Comparison of ENCODE assay signal across 12 mouse cellular contexts in the genomic region with DNA sequence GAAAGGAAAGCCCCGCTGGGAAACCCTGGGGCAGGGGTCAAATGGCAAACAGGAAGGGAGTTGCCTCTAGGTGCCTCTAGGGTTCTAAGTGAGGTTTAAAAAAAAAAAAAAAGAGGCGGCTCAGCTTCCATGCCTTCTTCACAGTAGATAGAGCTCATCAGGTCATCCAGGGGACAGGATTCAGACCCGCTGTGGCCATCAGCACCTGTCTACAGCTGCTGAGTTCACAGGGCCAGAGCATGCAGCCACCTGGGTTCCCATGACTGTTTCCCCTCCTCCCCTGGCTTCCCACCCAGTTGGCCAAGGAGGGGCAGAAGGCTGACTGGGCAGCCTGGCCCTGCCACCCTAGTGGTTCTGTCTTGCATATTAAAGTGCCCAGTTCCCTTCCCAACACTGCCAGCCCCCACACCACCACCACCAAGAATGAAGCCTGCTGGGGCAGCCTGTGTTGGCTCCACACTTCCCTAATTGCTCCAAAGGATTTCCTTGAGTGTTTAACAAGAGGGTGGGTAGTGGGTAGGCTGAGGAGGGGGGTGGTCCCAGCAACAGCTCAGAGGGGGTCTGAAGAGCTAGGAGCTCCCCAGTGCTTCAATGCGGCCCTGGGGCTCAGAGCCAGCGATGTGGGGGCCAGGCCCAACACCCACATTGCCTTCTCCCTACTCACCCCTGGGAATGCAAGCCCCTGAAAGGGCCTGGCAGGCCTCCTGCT. TPM values are rescaled to one million over a fixed set of nuclear protein-coding genes. Genes with fewer than 3 reads are reported as not detected.
DNase-seq lines count a peak whose midpoint lies in the region; ATAC-seq and TF ChIP-seq lines count a peak whose summit lies in the region.
"Had no signal": no experiment of that assay in that cellular context is flagged by ENCODE, and none has a peak within 500 bp of the region (broad histone marks: within the 10 kb centered on the region; RNA-seq: fewer than 3 reads in every experiment).

No protein-coding gene starts in this region.

- H3K27ac ChIP-seq in heart, embryonic 10.5 days = peak overlapping the region; percentile 79
- peak overlapping the region; percentile 72 for H3K27ac ChIP-seq in lung, embryonic 16.5 days (ENCODE audit: low read length)
- peak overlapping the region; percentile 28; the same call in 1 of the 2 replicates for H3K27ac ChIP-seq in hindbrain, embryonic 14.5 days
- no peak overlapping the region for H3K27ac ChIP-seq in thymus, adult 2 months (ENCODE audit: control insufficient read depth, insufficient read depth, low read length)

- H3K9ac ChIP-seq in lung, embryonic 16.5 days (ENCODE audit: low read length) = 0 out of 2 replicates have a peak overlapping the region, but pooled peaks have one; percentile 13
- H3K9ac ChIP-seq in hindbrain, embryonic 14.5 days = no peak overlapping the region

- H3K9me3 ChIP-seq in heart, embryonic 10.5 days = no peaks in the 10 kb centered on the region
- H3K9me3 ChIP-seq in lung, embryonic 16.5 days (ENCODE audit: control insufficient read depth, low read length) = no peaks in the 10 kb centered on the region
- H3K9me3 ChIP-seq in hindbrain, embryonic 14.5 days (ENCODE audit: control insufficient read depth, low read length) = no peaks in the 10 kb centered on the region
- H3K9me3 ChIP-seq: G1E had no signal

- H3K4me1 ChIP-seq in heart, embryonic 10.5 days = peaks cover 85% of the 10 kb centered on the region
- peaks cover 44% of the 10 kb centered on the region for H3K4me1 ChIP-seq in lung, embryonic 16.5 days (replicated peaks; ENCODE audit: control insufficient read depth, insufficient read depth, low read length)
- 0 out of 2 replicates have a peak, but pooled peaks cover 28% of the 10 kb centered on the region for H3K4me1 ChIP-seq in hindbrain, embryonic 14.5 days (replicated peaks; ENCODE audit: control insufficient read depth, insufficient read depth, low read length)
- peaks cover 47% of the 10 kb centered on the region for H3K4me1 ChIP-seq in thymus, adult 2 months (replicated peaks; ENCODE audit: control insufficient read depth, insufficient read depth, low read length)

- no peak for TF ChIP-seq POLR2A in thymus, adult 2 months (IDR thresholded peaks at IDR 0.05; ENCODE audit: control insufficient read depth, extremely low read depth, insufficient read depth, low read length, poor library complexity)

- WGBS in heart, embryonic 10.5 days = 46% methylated on average over 5 of the region's 5 CpGs
- 40% methylated on average over 5 of the region's 5 CpGs for WGBS in lung, embryonic 16.5 days
- WGBS in hindbrain, embryonic 14.5 days = 60% methylated on average over 5 of the region's 5 CpGs
- 81% methylated on average over 5 of the region's 5 CpGs for WGBS in thymus, adult 2 months

- no peaks in the 10 kb centered on the region for H3K27me3 ChIP-seq in heart, embryonic 10.5 days (ENCODE audit: insufficient read depth, poor library complexity, severe bottlenecking)
- H3K27me3 ChIP-seq in lung, embryonic 16.5 days (ENCODE audit: control insufficient read depth, insufficient read depth, low read depth, low read length) = no peaks in the 10 kb centered on the region
- no peaks in the 10 kb centered on the region for H3K27me3 ChIP-seq in hindbrain, embryonic 14.5 days (ENCODE audit: control insufficient read depth, insufficient read depth, low read length)
- no peaks in the 10 kb centered on the region for H3K27me3 ChIP-seq in thymus, adult 2 months (ENCODE audit: control insufficient read depth, insufficient read depth, low read length)

- no peak overlapping the region for H3K4me2 ChIP-seq in lung, embryonic 16.5 days (ENCODE audit: low read depth, low read length)
- H3K4me2 ChIP-seq in hindbrain, embryonic 14.5 days (replicated peaks) = no peak overlapping the region

- no peak overlapping the region for H3K4me3 ChIP-seq in heart, embryonic 10.5 days
- H3K4me3 ChIP-seq in lung, embryonic 16.5 days (ENCODE audit: low read length) = no peak overlapping the region
- no peak overlapping the region for H3K4me3 ChIP-seq in hindbrain, embryonic 14.5 days (replicated peaks; ENCODE audit: low read length)
- H3K4me3 ChIP-seq in thymus, adult 2 months (ENCODE audit: control insufficient read depth, insufficient read depth, low read length) = no peak overlapping the region
- H3K4me3 ChIP-seq: erythroblast, embryonic 14.5 days had no signal

- no peaks in the 10 kb centered on the region for H3K36me3 ChIP-seq in heart, embryonic 10.5 days
- no peaks in the 10 kb centered on the region for H3K36me3 ChIP-seq in lung, embryonic 16.5 days (ENCODE audit: control insufficient read depth, insufficient read depth, low read length)
- no peaks in the 10 kb centered on the region for H3K36me3 ChIP-seq in hindbrain, embryonic 14.5 days (replicated peaks; ENCODE audit: control insufficient read depth, insufficient read depth)
- H3K36me3 ChIP-seq in thymus, adult 2 months (ENCODE audit: control insufficient read depth, insufficient read depth, low read length) = no peaks in the 10 kb centered on the region
- H3K36me3 ChIP-seq: G1E had no signal

- no peak for DNase-seq in heart, embryonic 10.5 days (ENCODE audit: low spot score)
- no peak for DNase-seq in heart, postnatal 14 days
- DNase-seq in lung, postnatal 36 days = no peak
- DNase-seq in hindbrain, embryonic 14.5 days (ENCODE audit: low spot score) = no peak
- peak; percentile 75 to 76 for DNase-seq in right cerebral cortex, postnatal 10 days (ENCODE audit: low spot score in 2 of 2)
- DNase-seq in cerebellum, postnatal 25 days = no peak
- DNase-seq in thymus, adult 2 months = no peak
- DNase-seq: kidney, postnatal 36 days had no signal

- peak; percentile 51 for ATAC-seq in lung, embryonic 16.5 days (ENCODE audit: low read depth)
- ATAC-seq in hindbrain, embryonic 14.5 days (ENCODE audit: low FRiP score) = peak; percentile 81
- ATAC-seq: lung, postnatal 0 days had no signal

- TF ChIP-seq CTCF in thymus, adult 2 months (IDR thresholded peaks at IDR 0.05; ENCODE audit: borderline replicate concordance, control insufficient read depth, extremely low read depth, insufficient read depth, low read length, poor library complexity) = no peak

- intact Hi-C loops in heart, postnatal 14 days (cut with DNase I) = no loop called here

RNA-seq across cellular contexts. Expression of gene Sorcs2, which starts 38.2 kb away (rescaled TPM):
- polyA plus RNA-seq in heart, embryonic 10.5 days (2016; fragmentation: Nextera tagmentation; extraction: Ambion mirVana) = 6.9 and 12.2 TPM in 2 replicates
- total RNA-seq in heart, postnatal 14 days (2021) = 1 to 10 TPM; 9.6 to 9.9 TPM
- polyA plus RNA-seq in lung, embryonic 16.5 days (2015; fragmentation: Nextera tagmentation; extraction: Ambion mirVana) = 20.6 and 21.8 TPM in 2 replicates
- polyA plus RNA-seq in hindbrain, embryonic 14.5 days (2014; fragmentation: Nextera tagmentation; extraction: Ambion mirVana) = 11.5 and 13.0 TPM in 2 replicates
- 5.7 TPM in 2 replicates for polyA plus RNA-seq in thymus, adult 2 months (2012; rRNA removed)
- polyA plus RNA-seq: erythroblast, embryonic 14.5 days had no signal

Comparison
In these comparisons a context has a peak if more than half of its experiments do, and no peak if none do; other contexts are left out.
1. DNase-seq: peak in right cerebral cortex, postnatal 10 days (2 of 2); none in heart, embryonic 10.5 days (single experiment), heart, postnatal 14 days (0 of 2), lung, postnatal 36 days (single experiment), hindbrain, embryonic 14.5 days (single experiment), cerebellum, postnatal 25 days (0 of 2) and thymus, adult 2 months (single experiment).